Mouse (Mus musculus): ENCODE results near the gene Oxld1. TPM values are rescaled to one million over a fixed set of nuclear protein-coding genes. Genes with fewer than 3 reads are reported as not detected.

The Oxld1 gene
- 1 to 10 TPM; 7.5 to 8.5 TPM for polyA plus RNA-seq (2017; shearing (Covaris generic))

DNA sequence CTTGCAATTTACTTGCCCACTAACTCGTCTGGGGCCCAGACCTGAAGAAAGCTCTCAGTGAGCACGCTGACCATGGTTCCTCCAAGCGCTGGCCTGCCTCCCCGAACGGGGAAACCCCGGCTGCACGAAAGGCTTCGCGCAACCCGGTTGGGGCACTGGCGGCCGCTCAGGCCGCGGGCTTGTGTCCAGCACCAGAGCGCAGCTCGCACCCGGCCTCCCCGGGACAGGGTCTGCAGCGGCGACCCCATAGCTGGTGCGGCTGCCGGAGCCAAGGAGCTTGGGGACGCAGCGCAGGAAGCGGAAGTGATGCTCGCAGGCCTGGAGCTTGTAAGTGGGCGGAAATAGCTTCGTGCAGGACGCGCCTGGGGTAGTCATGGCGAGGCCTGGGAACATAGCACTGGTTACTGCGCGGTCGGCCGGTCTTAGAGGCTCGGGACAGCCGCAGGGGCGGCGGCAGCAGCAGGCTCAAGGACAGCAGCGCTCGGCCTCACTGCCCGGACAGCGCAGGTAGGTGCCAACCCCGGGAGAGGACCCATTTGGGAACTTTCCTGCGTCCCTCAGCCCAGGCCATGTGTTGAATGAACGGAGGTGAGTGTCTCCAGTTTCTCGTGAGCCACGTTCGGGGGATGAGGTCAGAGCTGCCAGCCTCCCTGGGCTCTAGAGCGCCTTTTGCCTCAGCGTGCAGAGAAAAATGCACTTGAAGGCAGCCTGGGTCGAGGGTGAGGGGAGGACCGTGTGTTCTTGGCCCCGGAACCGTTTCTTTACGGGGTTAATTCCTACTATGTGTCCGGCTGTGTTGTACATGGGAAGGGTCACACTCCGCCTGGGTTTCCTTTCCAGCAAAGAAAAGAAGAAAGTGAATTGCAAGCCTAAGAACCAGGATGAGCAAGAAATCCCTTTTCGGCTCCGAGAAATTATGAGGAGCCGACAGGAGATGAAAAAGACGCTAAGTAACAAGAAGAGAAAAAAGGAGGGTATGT lies at the start of gene Oxld1, which contains the start of gene Ccdc137:
Gene Oxld1, minus strand, starts transcription at position 297 of the 980 bp plus-strand sequence.
Gene Ccdc137, plus strand, starts transcription at position 344 of the 980 bp plus-strand sequence.
- ATAC-seq = peak; percentile 98

DNA sequence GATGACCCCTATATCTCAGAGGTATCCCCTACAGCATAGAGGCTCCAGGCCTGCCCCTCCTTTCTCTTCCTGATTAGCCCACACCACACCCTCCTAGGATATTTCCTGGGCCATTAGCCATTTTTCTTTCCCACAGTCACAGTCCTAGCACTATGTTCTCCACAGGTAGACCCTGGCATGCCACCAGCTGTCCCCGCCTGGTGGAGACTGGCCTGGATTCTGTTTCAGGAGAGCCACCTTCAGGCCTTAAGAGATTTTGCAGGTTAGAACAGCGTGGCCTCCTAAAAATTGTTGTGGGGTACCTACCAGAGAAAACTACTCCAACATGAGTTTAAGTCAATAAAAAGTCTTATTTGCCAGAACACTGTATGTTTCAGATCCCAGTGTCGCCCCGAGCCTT lies 49.0 kb upstream of the Oxld1 start:
- ATAC-seq = no peak

DNA sequence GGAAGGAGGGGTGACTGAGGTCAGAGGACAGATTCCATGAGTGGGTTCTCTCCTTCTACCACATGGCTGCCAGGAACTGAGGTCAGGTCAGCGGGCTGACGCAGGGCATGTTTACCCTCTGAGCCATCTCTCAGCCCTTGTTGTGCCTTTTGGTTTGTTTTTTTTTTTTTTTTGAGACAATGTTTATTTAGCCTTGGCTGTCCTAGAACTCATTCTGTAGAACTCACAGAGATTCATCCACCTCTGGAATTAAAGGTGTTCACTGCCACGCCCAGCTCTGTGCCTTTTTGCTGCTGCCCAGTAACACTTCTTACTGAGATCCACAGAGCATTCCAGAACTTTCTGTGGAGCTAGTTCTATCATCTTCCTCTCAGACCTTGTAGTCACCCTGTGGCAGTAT lies 47.8 kb upstream of the Oxld1 start:
- no peak for ATAC-seq

DNA sequence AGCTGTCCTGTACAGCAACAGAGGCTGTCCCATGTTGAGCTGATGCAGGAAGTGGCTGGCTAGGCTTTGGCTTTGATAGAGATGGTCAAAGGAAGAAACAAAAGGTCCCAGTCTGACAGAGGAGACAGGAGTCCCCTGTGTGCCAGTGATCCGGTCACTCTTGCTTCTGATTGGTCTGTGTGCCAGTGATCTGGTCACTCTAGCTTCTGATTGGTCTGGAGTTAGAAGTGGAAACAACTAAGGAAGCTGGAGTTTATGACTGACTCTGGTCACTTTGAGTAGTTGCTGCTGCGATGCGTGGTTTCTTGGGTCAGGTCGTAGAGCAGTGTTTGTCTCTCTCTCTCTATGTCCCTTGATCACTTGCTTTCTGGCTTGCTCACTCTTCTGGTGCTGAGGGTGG lies 43.8 kb upstream of the Oxld1 start:
- no peak for ATAC-seq

DNA sequence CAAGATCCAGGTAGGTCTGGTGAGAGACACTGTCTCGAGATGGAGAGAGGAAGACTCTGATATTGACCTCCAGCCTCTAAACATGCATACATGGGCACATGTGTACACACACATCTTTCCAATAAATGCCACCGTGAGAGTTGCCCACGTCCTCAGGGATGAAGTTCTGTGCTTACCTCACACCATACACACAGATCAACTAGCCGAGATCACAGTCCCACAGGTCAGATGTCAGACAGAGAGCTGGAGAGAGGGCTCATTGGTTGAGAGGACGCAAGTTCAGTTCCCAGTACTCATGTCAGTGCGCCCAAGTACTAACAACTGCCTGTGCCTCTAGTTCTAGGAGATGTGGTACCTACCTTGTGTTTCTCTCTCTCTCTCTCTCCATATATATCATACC lies 43.1 kb upstream of the Oxld1 start:
- ATAC-seq = no peak

DNA sequence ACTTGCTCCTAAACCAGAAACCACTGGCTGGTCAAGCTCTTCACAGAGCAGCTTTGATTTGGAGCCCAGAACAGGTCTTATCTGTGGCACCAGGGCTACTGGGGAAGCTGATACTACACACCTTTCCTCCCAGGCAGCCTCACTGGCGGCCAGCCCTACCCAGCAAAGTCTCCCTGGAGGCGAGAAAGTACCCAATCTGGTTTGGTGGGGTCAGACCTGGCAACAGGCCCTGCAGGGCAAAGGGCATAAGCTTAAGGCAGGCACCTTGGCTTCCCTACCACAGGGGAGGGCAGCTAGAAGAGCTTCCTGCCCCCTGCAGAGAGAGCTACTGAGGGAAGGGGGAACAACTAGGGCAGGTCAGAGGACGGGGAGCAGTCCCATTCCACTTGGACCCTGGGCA lies 42.5 kb upstream of the Oxld1 start:
- no peak for ATAC-seq

DNA sequence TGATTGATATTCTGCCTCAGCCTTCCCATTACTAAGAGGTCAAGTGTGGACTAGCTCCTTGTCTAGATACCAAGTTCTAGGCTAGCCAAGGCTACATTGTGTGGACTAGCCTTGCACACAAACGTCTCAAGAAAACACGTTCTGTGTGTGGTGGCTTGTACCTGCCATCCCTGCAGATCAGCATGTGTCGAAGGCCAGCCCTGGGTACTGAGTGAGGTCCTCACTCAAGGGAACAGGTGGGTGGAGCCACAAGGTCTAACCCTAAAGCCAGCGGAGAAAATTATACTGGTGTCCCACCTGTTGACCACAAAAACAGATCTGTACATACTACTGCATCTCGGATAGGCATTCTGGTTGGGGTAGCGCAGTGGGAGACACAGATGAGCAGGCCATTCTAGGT lies 42.0 kb upstream of the Oxld1 start:
- no peak for ATAC-seq

DNA sequence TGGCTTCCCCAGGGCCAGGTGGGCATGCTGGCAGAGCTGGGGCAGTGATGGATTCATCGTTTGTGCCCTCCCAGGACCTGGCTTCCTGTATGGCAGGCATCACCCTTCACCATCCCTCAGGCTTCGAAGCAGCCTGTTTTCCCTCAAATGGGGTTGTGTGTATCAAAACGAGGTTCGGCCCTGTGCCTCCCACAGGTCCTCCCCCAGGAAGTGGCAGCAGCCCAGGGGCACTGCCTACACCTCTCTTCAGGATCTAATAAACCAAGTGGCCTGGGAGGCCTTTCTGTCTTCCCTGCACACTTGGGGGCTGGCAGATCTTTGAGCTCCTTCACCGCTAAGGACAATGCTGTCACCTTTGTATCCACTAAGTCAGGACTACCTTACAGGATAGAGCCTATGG lies 41.0 kb upstream of the Oxld1 start:
- no peak for ATAC-seq

DNA sequence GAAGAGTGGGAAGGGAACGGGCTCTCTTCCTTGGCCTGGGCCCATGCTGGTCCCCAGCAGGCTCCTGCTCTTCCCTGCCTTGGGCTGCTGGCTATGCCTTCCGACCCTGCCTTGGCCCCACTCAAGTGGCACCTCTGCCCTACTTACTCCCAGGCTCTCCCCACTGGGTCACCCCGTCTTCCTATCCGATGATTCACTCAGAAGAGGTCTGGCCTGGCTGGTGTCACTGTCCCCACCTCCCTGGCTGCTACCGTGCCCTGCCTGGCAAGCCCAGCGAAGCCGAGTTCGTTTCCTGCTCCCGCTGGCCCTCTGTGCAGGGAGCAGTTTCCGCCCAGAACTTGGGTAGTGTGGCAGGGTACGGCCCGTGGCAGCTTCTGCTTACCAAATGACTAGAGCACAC lies 40.4 kb upstream of the Oxld1 start:
- ATAC-seq = no peak

DNA sequence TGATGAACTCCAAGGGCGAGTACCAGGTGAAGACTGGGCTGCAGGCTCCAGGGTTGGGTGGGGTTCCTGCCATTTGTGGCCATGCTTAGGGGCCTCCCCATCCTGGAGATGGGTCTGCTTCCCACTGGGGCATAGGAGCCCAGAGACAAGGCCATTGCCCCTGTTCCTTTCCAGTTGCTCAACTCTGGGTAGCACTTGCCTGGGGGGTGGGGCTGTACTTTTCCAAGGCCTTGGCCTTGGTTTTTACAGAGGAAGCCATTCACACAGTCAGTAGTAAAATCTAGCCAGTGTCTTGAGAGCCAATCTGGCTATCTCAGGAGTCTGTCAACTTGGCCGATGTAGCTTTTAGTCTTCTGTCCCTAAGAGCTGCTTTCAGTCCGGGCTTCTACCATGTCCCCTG lies 39.6 kb upstream of the Oxld1 start:
- no peak for ATAC-seq

DNA sequence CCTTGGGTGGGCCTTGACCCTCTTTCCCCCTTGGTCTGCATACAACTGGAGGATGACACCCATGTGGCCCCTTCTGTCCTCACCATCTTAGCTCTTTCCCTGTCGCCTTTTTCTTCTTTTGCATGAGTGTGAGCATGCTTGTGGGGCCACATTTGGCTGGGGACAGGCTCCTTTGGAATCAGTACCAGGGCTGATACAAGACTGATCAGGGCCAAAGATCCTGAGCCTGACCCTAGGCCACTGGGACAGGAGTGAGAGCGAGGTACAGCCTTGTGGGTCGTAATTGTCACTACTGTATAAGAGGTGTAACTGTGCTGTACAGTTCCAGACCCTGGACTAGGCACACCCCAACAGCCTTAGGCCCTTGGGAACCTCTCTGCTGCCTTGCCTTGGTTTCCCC lies 36.0 kb upstream of the Oxld1 start:
- no peak for ATAC-seq

DNA sequence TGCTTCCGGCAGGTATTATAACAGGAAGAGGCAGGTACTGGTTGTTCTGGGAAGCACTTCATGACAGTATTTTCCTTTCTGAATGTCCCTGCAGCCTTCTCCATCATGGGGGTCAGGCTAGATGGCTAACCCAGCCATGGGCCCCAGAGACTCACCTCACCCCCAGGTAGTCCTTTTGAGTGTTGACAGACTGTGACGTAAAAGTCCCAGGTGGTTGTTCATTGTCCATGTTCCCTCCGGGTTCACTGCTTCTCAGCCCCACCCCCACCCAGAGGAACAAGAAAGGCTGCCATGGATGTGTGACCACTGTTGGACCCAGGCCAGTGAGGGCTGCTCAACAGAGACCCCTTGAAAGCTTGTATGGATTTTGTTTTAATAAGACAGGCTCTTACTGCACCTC lies 35.5 kb upstream of the Oxld1 start:
- ATAC-seq = no peak

DNA sequence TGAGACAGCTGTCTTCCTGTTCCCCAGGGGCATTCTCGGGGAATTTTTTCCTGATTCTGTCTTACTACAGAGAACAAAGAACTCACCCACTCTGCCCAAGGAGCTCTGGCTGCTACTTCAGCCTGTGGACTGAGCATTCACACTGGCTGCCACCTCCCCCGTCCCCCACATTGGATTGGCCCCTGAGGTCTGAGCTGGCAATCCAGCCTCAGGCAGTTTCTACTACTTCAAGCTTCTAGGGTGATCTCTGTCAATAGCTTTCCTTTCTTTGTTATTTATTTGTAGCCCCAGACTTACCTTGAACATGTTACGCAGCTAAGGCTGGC lies 35.0 kb upstream of the Oxld1 start:
- no peak for ATAC-seq

DNA sequence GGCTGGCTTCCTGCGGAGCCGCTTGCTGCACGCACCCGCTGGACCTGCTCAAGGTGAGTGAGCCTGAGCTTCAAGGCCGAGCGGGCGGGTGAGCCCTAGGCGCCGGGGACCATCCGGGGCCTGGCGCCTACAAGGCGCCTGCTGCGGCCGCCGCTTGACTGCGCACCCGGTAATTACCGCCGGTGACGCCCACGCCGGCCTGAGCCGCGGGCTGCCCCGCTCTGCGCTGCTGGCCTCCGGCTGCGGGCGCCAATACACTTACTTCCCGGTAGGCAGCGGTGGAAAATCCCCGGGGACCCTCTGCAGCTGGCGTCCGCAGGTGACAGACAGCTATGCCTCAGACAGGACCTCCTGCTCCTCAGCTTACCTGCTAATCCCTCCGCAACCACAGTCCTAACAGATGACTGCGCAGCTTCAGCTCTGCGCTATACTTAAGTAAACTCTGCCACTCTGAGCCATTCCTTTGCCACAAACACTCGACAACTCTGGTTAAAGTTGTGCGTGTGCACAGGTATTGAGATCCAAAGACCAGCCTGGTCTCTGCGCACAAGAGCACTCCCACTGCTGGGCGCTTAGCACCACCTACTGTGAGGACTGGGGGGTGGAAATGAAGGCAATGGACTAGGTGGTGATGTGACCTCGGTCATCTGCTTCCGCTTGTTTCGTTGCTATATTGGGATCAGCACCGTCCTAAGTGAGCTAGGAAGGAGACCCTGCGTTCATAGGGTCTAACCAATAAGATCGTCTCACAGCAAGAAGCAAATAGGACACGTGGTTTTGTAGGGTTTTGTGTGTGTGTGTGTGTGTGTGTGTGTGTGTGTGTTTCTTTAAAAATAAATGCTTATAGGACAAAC lies 34.4 kb upstream of the Oxld1 start:
- ATAC-seq = peak; percentile 37

DNA sequence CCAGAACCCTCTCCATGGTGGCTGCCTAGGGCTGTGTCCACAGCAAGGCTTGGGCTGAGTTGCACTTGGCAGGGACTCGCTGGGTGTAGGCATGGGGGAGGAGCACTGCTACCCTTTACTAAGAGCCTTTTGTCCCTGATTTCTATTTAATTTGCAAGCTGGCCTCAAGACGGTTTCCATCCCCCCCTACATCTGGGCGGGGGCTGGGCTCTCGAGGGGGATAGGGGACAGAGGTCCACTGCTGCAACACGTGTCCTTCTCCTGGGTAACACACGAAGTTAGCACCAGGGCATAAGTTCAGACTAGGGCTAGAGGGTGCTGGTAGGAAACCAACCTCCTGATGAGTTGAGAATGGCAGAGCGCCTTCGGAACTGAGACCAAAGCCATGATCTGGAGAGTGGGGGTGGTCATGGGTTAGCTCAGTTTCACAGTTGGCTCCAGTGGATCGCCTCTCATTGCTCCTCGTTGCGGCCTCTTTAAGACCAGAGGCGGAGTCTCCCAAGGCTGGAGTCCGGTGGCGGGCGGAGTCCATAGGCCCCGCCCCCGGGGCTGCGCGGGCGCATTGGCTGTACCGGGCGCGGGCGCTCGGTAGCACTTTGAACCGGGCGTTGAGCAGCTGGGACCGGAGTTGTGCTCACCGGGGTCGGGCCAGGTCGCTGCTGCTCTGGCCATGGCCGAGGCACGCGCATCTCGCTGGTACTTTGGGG lies 33.6 kb upstream of the Oxld1 start, which contains the start of gene Slc25a10:
Gene Slc25a10, plus strand, starts transcription at position 524 of the 707 bp plus-strand sequence.
- ATAC-seq = peak; percentile 67

DNA sequence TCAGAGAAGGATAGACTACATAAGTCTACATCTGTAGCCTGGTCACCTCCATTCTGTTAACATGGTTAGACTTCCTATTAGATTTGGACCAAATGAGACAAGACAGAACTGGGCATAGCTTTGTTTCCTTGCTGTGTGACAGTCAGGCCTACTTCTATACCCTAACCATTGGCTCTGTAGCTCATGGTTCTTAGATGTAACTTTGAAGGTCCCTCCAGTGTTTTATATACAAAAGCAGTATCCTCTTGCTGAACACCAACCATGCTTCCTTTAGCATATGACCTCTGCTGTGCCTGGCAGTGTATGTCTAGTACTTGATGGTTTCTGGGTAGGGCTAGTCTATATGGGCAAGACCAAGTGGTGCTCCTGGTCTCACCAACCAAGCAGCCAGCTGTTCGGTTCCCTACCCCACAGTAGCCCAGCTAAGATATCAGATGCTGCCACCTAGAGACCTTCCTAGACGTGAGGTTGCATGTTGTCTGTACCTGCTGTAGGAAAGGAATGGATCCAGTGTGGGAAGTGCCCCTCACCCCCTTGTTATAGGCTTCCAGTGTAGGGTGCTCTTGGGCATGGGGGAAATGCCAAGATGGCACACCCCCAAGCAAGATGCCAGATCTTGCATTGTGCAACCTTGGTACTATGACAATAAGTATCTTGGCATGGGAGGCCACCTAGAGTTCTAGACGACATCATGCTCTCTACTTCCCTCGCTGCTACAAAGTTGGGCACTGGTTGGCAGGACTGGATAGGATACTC lies 32.6 kb upstream of the Oxld1 start:
- ATAC-seq = no peak

DNA sequence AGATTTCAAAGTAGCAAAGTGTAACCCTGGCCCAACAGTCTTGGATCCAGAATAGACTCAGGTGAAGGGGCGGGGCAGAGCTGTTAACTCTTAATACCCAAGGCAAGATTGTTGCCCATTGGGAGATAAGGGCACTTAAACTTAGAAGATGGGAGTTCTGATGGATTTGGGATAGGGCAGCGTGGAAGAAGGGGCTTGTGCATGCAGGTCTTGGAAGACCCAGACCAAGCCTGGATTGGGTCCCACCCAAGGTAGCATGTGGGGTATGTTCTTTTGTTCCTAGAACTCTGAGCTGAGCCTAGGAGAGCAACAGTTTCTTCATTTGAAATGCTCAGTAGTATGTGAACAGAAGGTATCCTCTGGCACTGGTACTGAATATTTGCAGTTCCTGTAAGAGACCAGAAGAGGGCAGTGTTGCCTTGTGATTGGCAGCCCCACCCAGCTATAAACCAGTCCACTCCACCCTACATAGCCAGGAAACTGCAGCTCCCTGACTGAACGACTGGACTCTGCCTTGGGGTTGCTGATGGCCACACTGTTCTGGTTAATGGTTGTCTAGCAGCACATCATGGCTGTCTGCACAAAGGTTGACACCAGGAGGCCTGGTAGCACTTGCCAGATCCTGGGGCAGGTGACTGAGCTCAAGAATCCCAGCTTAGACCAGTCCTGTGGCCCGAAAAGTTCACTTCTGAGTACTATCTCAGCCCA lies 31.3 kb upstream of the Oxld1 start:
- no peak for ATAC-seq

DNA sequence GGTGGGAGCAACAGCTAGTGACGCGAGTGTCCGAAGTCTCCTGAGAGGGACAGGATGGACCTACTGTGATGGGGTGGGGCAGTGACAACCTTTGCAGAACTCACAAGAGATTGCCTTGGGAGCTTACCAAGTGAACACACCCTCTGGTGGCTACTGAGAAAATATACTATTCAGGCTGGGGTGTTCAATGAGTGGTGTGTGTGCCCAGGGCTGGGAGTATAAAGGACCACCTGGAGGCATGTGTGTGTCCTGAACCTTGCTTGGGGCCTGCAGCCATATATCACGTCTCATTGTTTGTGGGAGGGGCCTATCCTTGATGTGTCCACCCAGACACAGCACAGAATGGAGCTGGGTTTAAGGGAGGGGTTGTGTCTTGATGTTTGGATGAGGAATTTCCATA lies 30.6 kb upstream of the Oxld1 start:
- ATAC-seq = no peak

DNA sequence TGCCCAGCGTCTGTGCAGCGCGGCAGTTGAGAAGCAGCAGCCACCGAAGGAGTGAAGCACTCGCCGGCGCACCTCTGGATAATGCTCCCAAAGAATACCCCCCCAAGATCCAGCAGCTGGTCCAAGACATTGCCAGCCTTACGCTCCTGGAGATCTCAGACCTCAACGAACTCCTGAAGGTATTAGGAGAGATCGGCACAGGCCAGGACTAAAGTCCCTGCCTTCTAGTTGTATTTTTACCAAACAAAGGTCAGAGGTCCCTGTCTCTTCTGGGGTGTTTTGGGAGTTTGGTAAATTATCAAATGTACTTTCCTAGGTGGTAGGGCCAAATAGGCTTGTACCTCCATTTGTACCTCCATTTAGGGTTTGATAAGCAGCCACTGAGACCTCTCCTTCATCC lies 27.4 kb upstream of the Oxld1 start:
- no peak for ATAC-seq

DNA sequence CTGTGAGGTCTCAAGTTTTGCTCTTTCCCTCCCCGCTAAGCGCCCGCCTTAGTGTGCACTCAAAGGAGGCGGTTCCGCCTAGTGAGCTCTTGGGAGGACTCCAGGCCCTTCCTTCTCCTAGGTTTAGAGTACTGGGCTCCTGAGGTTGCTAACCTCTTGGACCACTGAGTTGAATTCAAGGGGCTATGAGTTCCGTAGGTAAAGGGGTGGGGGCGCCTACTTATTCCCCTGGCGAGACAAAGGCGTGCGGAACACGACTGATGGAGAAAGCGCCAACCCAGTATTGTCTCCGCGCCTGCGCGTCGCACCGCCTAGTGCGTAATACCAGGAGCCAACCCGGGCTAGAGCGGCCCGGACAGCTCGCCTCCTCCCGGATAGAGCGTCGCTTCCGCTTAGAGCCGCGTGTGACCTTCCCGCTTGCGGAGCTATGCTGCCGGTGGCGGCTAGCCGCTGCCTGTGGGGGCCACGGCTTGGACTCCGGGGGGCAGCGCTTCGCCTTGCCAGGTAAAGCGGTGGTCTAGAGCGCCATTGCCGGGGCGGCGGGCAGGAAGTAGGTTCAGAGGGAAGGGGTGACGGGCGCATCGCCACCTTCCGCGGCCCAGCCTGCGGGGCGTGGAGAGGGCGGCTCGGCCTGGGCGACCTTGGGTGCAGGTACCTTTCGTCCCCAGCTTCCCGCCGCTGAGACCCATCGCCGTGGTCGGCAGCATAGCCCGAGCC lies 26.6 kb upstream of the Oxld1 start, which contains the start of gene Mrpl12:
Gene Mrpl12, plus strand, starts transcription at position 349 of the 717 bp plus-strand sequence.
- ATAC-seq = peak; percentile 94
